Mouse (Mus musculus): ENCODE results near the gene Drg1. TPM values are rescaled to one million over a fixed set of nuclear protein-coding genes. Genes with fewer than 3 reads are reported as not detected.
A peak's percentile ranks its signal among the peaks of the same experiment; 100 is the strongest.
"Not testable (repeated sequence)": the region's sequence is repeated elsewhere in the genome, so short reads cannot be mapped to it uniquely, and the experiment has no call there.

Gene Drg1
- total RNA-seq, 2 experiments from 2014 or later = 36.4 to 45.4 TPM

GRCm38 (mm10) chr11:3235277-3235676 lies 30.9 kb downstream of the Drg1 start:
- intact Hi-C loops (cut with DNase I) = no loop called here
- DNase-seq = no peak

- intact Hi-C loops (cut with DNase I) = no loop called here
- DNase-seq = no peak
These were observed 32.5 kb downstream of the Drg1 start for GRCm38 (mm10) chr11:3233704-3234103.

GRCm38 (mm10) chr11:3232248-3232647 lies 34.0 kb downstream of the Drg1 start:
- DNase-seq = no peak
- intact Hi-C loops (cut with DNase I) = no loop called here

GRCm38 (mm10) chr11:3227113-3227512 lies 39.1 kb downstream of the Drg1 start:
- no peak for DNase-seq
- intact Hi-C loops (cut with DNase I) = no loop called here

- DNase-seq = no peak
- intact Hi-C loops (cut with DNase I) = no loop called here
These were observed 43.1 kb downstream of the Drg1 start for GRCm38 (mm10) chr11:3223105-3223504.

- no peak for DNase-seq
These were observed 53.7 kb downstream of the Drg1 start for GRCm38 (mm10) chr11:3212526-3212925.

GRCm38 (mm10) chr11:3206783-3207182 lies 59.4 kb downstream of the Drg1 start:
- intact Hi-C loops (cut with DNase I) = no loop called here
- DNase-seq = no peak

More at GRCm38 (mm10) chr11:3212526-3212925, 53.7 kb downstream of the Drg1 start:
- intact Hi-C loops (cut with DNase I) = no loop called here

GRCm38 (mm10) chr11:3205207-3205606 lies 61.0 kb downstream of the Drg1 start:
- no peak for DNase-seq
- intact Hi-C loops (cut with DNase I) = no loop called here

GRCm38 (mm10) chr11:3203771-3204170 lies 62.4 kb downstream of the Drg1 start:
- DNase-seq = no peak
- intact Hi-C loops (cut with DNase I) = no loop called here

- intact Hi-C loops (cut with DNase I) = no loop called here
- peak; percentile 23 to 36 for DNase-seq
These were observed 63.3 kb downstream of the Drg1 start for GRCm38 (mm10) chr11:3202781-3203441.

GRCm38 (mm10) chr11:3202231-3202701 lies 63.9 kb downstream of the Drg1 start, which contains the start of gene Eif4enif1:
Gene Eif4enif1 (plus strand): TSS chr11:3202392.
- intact Hi-C loops (cut with DNase I) = no loop called here
- DNase-seq = peak; percentile 84 to 95

- intact Hi-C loops (cut with DNase I) = no loop called here
- DNase-seq = no peak
These were observed 64.6 kb downstream of the Drg1 start for GRCm38 (mm10) chr11:3201326-3202230.

GRCm38 (mm10) chr11:3200636-3201035 lies 65.6 kb downstream of the Drg1 start:
- intact Hi-C loops (cut with DNase I) = not testable (repeated sequence)

GRCm38 (mm10) chr11:3193363-3193762 lies 72.9 kb downstream of the Drg1 start, which contains the start of gene Sfi1:
Gene Sfi1 (minus strand): TSS chr11:3193463.
- intact Hi-C loops (cut with DNase I) = no loop called here
- DNase-seq = no peak

More at GRCm38 (mm10) chr11:3200636-3201035, 65.6 kb downstream of the Drg1 start:
- not testable (repeated sequence) for DNase-seq

- DNase-seq; intact Hi-C loops (cut with DNase I): not testable (repeated sequence)
These were observed 83.5 kb downstream of the Drg1 start for GRCm38 (mm10) chr11:3182707-3183106.

- intact Hi-C loops (cut with DNase I); DNase-seq: not testable (repeated sequence)
These were observed 84.2 kb downstream of the Drg1 start for GRCm38 (mm10) chr11:3181971-3182370.

- intact Hi-C loops (cut with DNase I) = not testable (repeated sequence)
- peak; percentile 61 to 85 for DNase-seq
These were observed 85.0 kb downstream of the Drg1 start for GRCm38 (mm10) chr11:3181250-3181649.

GRCm38 (mm10) chr11:3180510-3181160 lies 85.6 kb downstream of the Drg1 start:
- intact Hi-C loops (cut with DNase I); DNase-seq: not testable (repeated sequence)

- intact Hi-C loops (cut with DNase I) = not testable (repeated sequence)
- peak; percentile 9 to 57 for DNase-seq
These were observed 86.5 kb downstream of the Drg1 start for GRCm38 (mm10) chr11:3179726-3180092.

GRCm38 (mm10) chr11:3178968-3179725 lies 87.1 kb downstream of the Drg1 start:
- peak; percentile 41 to 42 for DNase-seq
- intact Hi-C loops (cut with DNase I) = not testable (repeated sequence)
